Mouse (Mus musculus) heart, embryonic 16.5 days (tissue): ENCODE measurements around the gene Spats2. TPM values are rescaled to one million over a fixed set of nuclear protein-coding genes. Genes with fewer than 3 reads are reported as not detected.

Source experiments
- microRNA-seq: library from miRNA; unstranded; fragments of <30 nt; microRNA quantifications from one replicate; pipeline ENCODE4, GENCODE M21; 2017
- polyA plus RNA-seq: library from polyadenylated mRNA; unstranded; fragments of >200 nt; fragmentation: Nextera tagmentation; extraction: Ambion mirVana; gene quantifications from 2 replicates; pipeline ENCODE4 v1.2.1, GENCODE M21; 2015

Spats2 gene
- polyA plus RNA-seq, 1 experiment from 2014 or later: 25.5 TPM

Small RNA genes lying within 50 kb of the gene (microRNA-seq; reads per million reads assigned to microRNA genes)
- 1.6 reads per million for gene Mir6960

Other genes starting within 250 kb of the Spats2 start
- gene Rhebl1, start 231.4 kb upstream of the Spats2 start, polyA plus RNA-seq: 5.6 and 7.3 TPM in 2 replicates
- gene Dhh, start 227.4 kb upstream of the Spats2 start, polyA plus RNA-seq: 2.0 and 2.5 TPM in 2 replicates
- gene Lmbr1l, start 207.7 kb upstream of the Spats2 start, polyA plus RNA-seq: 13.3 and 13.9 TPM in 2 replicates
- 1,504 and 1,594 TPM in 2 replicates for gene Tuba1b, start 191.4 kb upstream of the Spats2 start, polyA plus RNA-seq
- not detected in 2 replicates for gene Gm49450, start 172.4 kb upstream of the Spats2 start, polyA plus RNA-seq
- 727 and 789 TPM in 2 replicates for gene Tuba1a, start 172.2 kb upstream of the Spats2 start, polyA plus RNA-seq
- 130 and 149 TPM in 2 replicates for gene Tuba1c, start 96.0 kb upstream of the Spats2 start, polyA plus RNA-seq
- 1.4 and 2.4 TPM in 2 replicates for gene Prph, start 70.7 kb upstream of the Spats2 start, polyA plus RNA-seq
- 27.8 and 29.4 TPM in 2 replicates for gene Troap, start 51.3 kb upstream of the Spats2 start, polyA plus RNA-seq
- gene C1ql4, start 38.1 kb upstream of the Spats2 start, polyA plus RNA-seq: 0.12 and 0.16 TPM in 2 replicates
- gene Dnajc22, start 32.7 kb upstream of the Spats2 start, polyA plus RNA-seq: 0.43 and 0.52 TPM in 2 replicates
- 1.3 TPM in 2 replicates for gene Kcnh3, start 98.9 kb downstream of the Spats2 start, polyA plus RNA-seq
- gene Mcrs1, start 126.0 kb downstream of the Spats2 start, polyA plus RNA-seq: 155 and 163 TPM in 2 replicates
- gene Prpf40b, start 169.2 kb downstream of the Spats2 start, polyA plus RNA-seq: 36.0 and 46.6 TPM in 2 replicates
- gene Fam186b, start 170.0 kb downstream of the Spats2 start, polyA plus RNA-seq: 0.13 and 0.16 TPM in 2 replicates
- gene Fmnl3, start 244.6 kb downstream of the Spats2 start, polyA plus RNA-seq: 13.0 and 16.6 TPM in 2 replicates